Mouse (Mus musculus): Measurements from ENCODE around the gene Myocos.
A peak's percentile ranks its signal among the peaks of the same experiment; 100 is the strongest.
"Not testable (repeated sequence)": the region's sequence is repeated elsewhere in the genome, so short reads cannot be mapped to it uniquely, and the experiment has no call there.

The Myocos gene

GRCm38 (mm10) chr1:162658119-162658518, at the start of gene Myocos:
Myocos (minus strand) TSS chr1:162658219.
- no peak for DNase-seq (ENCODE audit: extremely low spot score, low spot score)

- DNase-seq (ENCODE audit: extremely low spot score, low spot score) = no peak
Observed at GRCm38 (mm10) chr1:162700389-162701066, 42.5 kb upstream of the Myocos start.

- no peak for DNase-seq (ENCODE audit: extremely low spot score, low spot score)
Observed at GRCm38 (mm10) chr1:162697866-162698265, 39.8 kb upstream of the Myocos start.

- DNase-seq (ENCODE audit: extremely low spot score, low spot score) = no peak
Observed at GRCm38 (mm10) chr1:162693721-162694120, 35.7 kb upstream of the Myocos start.

GRCm38 (mm10) chr1:162665486-162666174, 7.6 kb upstream of the Myocos start:
- DNase-seq (ENCODE audit: extremely low spot score, low spot score) = no peak

GRCm38 (mm10) chr1:162664826-162665475, 6.9 kb upstream of the Myocos start:
- peak; percentile 78 for DNase-seq (ENCODE audit: extremely low spot score, low spot score)

- DNase-seq (ENCODE audit: extremely low spot score, low spot score) = no peak
Observed at GRCm38 (mm10) chr1:162660276-162660860, 2.3 kb upstream of the Myocos start.

GRCm38 (mm10) chr1:162648416-162648815, 9.6 kb downstream of the Myocos start:
- no peak for DNase-seq (ENCODE audit: extremely low spot score, low spot score)

- DNase-seq (ENCODE audit: extremely low spot score, low spot score) = no peak
Observed at GRCm38 (mm10) chr1:162646083-162646686, 11.8 kb downstream of the Myocos start.

- no peak for DNase-seq (ENCODE audit: extremely low spot score, low spot score)
Observed at GRCm38 (mm10) chr1:162643752-162644151, 14.3 kb downstream of the Myocos start.

GRCm38 (mm10) chr1:162642591-162642990, 15.4 kb downstream of the Myocos start:
- DNase-seq (ENCODE audit: extremely low spot score, low spot score) = no peak

GRCm38 (mm10) chr1:162639861-162640260, 18.2 kb downstream of the Myocos start:
- no peak for DNase-seq (ENCODE audit: extremely low spot score, low spot score)

GRCm38 (mm10) chr1:162639051-162639750, 18.8 kb downstream of the Myocos start, which contains the start of gene Myoc:
Myoc (plus strand) TSS chr1:162639155.
- DNase-seq (ENCODE audit: extremely low spot score, low spot score) = no peak

GRCm38 (mm10) chr1:162638535-162638934, 19.5 kb downstream of the Myocos start:
- no peak for DNase-seq (ENCODE audit: extremely low spot score, low spot score)

- no peak for DNase-seq (ENCODE audit: extremely low spot score, low spot score)
Observed at GRCm38 (mm10) chr1:162636516-162636915, 21.5 kb downstream of the Myocos start.

- not testable (repeated sequence) for DNase-seq (ENCODE audit: extremely low spot score, low spot score)
Observed at GRCm38 (mm10) chr1:162635291-162635931, 22.6 kb downstream of the Myocos start.

- DNase-seq (ENCODE audit: extremely low spot score, low spot score) = not testable (repeated sequence)
Observed at GRCm38 (mm10) chr1:162628326-162628725, 29.7 kb downstream of the Myocos start.

- DNase-seq (ENCODE audit: extremely low spot score, low spot score) = not testable (repeated sequence)
Observed at GRCm38 (mm10) chr1:162627821-162628220, 30.2 kb downstream of the Myocos start.

GRCm38 (mm10) chr1:162625229-162625628, 32.8 kb downstream of the Myocos start:
- DNase-seq (ENCODE audit: extremely low spot score, low spot score) = no peak

GRCm38 (mm10) chr1:162623895-162624294, 34.1 kb downstream of the Myocos start:
- DNase-seq (ENCODE audit: extremely low spot score, low spot score) = no peak
